Mouse (Mus musculus) neural tube, embryonic 10.5 days (tissue): Measurements from ENCODE around the gene Cdc42ep5.
A peak's percentile ranks its signal among the peaks of the same experiment; 100 is the strongest.
"Not testable (repeated sequence)": the region's sequence is repeated elsewhere in the genome, so short reads cannot be mapped to it uniquely, and the experiment has no call there.

Experiments
- DNase-seq: peaks from one replicate; pipeline ENCODE4 v3.0.0-alpha.2; 2017; ENCODE audit warnings: low spot score; ENCODE audit errors: extremely low spot score

Cdc42ep5 gene

DNA sequence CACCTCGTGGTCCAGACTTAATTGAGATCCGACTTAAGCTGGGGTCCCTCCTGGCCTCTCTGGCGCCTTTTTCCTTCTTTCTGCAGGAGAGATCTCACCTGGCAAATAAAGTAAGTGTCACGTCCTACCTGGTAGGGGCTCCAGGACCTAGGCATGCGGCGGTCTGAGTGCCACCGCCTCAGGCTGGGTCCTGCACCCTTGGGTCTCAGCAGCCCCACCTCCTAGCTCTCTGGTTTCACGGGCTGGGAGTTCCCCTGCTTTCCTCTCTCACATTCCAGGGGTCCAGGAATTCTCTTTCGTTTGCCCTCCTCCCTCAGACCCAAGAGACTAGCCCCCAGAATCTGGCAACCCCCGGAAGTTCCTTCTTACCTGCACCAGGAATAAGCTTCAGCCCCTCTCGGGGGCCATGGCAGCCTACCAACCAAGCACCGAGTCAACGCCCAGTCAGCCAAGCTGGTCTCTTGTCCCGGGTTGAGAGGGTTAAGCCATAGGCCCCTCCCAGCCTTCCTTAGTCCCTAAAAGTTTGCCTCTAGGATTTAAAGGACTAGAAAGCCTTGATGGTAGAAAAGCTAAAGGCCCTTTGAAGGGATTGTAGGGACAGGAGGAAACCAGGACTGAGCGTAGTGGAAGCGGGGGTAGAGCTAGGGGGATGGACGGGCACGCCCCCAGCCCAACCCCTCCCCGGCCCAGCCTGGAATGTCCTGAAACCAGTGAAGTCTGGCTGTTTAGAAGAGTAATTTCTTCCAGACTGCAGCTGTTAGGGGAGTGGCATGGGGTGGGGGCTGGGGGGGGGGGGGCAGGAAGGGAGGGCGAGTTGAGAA, at the start of gene Cdc42ep5:
Gene Cdc42ep5, minus strand, starts transcription at position 771 of the 821 bp plus-strand sequence.
- DNase-seq, result peak; percentile 63

DNA sequence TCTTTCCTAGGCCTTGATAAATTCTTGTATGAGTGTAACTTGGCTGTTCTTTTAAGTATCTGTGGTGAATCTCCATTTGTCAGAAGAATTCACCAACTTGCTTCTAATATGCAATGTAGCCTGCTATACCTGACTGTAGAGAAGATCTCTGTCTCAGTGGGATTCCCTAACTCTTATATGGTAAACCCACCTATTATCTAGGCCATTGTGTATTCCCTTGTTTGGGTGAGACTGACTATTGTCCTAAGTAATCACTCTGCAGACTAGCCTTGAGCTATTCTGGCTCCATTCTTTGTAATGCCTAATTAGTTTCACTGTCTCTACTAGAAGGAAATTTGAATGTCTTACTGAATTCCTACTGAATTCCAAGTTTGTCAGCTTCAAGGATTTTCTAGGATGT, 48.8 kb upstream of the Cdc42ep5 start:
- not testable (repeated sequence) for DNase-seq

DNA sequence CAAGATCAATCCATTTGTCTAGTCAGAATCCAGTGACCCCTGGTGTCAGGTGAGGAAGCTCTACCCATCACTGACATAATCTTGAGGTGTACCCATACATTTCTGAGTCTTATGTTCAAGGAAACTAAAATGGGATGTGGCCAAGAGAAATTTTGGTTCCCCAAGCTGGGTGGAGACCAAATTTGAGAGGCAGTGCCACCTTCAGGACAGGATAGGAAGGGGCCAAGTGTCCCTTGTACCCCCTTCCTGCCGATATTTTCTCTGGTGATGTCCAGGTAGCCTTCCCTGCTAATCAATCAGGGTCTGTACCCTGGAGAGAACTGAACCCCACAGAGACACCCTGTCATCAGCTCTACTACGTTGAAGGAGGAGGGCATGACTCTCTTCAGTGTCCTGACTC, 44.0 kb upstream of the Cdc42ep5 start:
- DNase-seq, result no peak

DNA sequence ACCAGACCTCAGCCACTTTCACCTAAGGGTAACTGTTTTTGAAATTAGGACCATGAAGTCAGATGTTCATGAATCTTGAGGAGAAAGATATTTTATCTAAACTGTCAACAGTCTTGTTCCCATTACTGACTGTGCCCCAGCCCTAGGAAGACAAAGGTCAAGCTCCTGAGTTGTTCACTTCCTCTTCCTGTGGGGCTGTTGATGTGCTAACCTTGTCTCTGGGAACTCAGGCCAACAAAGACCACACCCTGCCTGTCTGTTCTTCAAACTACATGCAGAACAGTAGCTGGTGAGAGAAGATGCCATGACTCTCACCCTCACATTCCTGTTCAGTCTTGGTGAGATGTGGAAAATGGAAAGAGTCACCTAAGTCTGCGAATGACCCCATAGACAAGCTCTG, 42.5 kb upstream of the Cdc42ep5 start:
- DNase-seq, result no peak

DNA sequence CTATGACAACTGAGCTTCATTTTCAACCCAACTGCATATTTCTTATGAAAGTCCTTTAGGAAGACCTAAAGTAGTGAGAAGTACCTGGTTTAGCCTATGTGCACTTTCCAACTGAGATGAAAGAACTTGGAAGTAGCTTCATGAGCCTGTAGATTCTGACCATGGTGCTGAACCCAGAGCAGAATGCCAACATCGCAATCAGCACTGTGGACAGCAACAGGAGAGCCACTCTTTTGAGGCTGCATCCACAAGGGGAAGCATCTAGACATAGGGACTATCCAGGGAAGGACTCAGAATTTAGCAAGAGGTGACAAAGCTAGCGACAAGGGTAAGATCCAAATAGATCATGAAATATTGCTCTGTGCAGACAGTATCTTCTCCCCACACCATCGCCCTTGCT, 13.8 kb upstream of the Cdc42ep5 start:
- peak; percentile 25 for DNase-seq

DNA sequence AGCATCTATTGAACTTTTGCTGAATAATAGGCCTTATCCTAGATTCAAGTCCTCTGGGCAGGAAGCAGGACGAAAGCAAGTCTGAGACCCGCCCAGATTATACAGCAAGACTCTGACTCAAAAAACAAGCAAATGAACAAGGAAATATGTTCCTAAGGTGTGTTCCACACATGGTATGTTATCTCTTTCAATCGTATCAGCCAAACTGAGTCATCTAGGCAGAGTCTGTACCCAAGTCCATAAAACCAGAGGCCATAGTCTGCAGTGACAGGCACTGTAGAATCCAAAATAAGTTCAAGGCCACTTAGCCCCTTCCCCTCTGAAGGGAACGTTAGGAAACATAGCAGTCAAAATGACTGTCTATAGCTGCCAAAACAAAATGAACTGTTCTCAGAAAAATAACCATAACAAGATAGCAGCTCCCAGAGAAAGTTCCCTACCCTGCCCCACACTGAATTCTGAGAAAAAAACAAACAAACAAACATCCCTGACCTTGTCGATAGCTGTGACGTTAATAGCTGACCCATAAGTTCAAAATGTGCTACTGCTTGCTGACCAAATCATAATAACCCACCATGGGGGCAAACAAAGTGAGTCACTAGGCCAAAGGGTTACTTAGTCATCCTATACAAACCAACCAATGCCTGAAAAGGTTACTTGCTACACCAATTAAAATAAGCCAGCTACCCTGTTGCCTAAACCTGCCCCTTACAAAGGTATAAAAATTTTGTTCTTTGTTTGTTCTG, 5.7 kb upstream of the Cdc42ep5 start:
- no peak for DNase-seq

DNA sequence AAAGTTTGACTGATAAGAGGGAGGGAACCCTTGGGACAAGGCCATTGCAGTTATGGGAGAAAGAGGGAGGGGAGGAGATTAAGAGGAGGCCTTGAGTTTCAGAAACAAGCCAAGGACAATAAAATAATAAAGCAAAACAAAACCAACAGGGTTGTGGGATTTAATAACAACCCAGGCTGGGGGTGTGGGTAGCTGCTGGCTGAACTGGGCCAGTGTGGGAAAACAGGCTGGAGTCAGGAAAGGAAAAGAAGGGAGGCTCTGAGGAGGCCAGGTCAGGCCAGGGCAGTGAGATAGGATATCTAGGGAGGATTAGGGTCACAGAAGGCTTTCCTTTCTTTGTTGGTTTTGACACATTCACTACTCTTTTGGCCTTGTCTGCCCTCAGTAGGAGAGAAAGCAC, 2.4 kb upstream of the Cdc42ep5 start:
- no peak for DNase-seq

DNA sequence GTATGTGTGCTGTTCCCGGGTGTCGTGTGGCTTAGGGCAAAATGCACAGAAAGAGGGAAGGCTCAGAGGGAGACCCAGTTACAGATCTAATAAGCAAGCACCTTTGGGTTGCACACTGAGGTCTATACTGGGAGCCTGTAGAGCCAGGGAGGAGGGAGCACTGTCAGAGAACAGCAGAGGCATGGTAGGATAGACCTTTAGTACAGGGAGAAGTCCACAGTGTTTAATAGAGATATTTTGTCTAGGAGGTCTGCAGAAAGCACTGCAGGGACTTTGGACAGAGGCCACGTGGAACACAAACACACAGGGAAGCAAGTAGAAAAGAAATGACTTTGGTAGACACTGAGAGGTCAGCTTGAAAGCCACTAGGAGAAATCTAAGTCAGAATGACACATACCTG, 626 bp upstream of the Cdc42ep5 start:
- no peak for DNase-seq

DNA sequence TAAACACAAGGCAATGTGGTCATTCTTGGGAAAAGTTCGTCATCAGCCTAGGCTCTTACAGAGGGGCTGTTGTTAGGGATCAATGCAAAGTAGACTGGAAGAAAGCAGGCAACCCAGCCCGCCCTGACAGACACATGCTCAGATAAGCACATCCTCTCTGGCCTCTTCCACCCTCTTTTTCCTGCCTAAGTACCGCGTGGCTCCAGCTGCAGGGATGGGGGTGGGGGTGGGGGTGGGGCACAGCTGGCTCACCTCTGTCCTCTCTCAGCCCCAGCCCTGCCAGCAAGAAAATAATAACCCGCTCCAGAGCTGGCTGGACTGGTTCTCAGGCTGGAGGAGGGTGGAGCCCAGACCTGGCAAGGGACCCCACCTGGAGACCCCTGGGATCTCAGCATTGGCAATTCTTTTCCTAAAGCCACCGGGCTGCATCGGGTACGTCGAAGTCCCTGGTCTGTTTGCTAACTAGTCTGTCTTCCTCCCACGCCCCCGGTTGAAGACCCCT, 1.0 kb downstream of the Cdc42ep5 start:
- DNase-seq, result peak; percentile 42

DNA sequence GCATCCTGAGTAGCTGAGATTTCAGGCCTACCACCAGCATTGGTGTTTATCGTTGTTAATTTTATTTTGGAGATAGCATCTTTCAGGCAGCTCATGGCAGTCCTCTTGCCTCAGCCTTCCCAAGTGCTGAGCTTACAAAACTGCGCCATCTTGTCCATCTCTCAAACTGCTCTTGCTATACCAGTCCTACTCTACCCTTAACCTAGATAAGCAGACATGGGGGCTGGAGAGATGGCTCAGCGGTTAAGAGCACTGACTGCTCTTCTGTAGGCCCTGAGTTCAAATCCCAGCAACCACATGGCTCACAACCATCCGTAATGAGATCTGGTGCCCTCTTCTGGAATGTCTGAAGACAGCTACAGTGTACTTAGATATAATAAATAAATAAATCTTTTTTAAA, 3.1 kb downstream of the Cdc42ep5 start:
- not testable (repeated sequence) for DNase-seq

DNA sequence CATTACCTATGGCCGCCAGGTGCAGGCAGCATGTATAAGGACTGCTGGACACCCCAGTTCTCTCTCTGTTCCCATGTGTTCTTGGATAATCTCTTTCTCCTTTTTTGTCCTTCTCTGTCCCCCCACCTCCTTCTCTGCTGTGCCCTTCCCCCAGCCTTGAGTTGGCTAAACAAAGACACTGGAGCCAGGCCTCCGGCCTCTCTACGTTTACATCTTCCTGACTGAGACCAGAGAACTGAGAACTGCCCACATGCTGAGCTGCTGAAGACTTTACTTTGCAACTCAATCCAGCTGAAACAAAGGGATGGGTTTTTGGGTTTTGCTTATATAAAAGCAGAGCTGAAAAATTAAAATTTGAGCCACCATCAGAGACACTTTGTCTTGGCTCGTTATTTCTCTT, 9.7 kb downstream of the Cdc42ep5 start:
- no peak for DNase-seq

DNA sequence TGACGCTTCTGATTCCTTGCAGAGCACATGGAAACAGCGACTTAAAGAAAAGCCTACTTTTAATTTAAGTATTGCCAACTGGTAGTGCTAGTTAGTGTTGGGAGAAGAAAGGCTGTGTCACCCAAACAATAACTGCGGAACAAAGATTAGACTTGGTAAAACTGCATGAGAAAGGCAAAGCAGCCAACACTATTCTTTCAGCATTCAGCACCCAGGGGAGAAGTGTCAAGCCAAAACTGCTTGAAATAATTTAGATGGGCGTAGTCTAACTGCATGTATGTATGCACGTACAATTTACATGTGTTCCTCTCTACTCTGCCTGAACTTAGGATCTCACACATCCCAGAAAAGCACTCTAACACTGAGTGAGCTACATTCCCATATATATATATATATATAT, 10.3 kb downstream of the Cdc42ep5 start:
- no peak for DNase-seq

DNA sequence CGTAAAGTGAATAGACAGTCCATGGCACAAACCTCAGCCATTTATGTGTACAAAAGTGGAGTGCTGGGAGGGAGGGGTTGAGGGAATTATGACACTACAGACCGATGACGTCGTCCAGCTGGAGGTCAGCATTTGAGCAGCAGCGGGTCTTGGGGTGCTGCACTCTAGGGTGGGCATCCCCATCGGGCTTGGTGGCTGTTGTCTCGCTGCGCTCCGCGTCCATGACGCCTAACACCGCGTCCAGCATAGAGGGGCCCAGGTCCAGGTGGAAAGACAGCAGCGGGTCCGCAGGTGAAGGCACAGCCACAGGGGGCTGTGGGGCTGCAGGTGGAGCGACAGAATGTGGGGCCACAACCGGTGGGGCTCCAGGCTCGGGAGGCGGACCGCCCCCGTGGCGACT, 13.4 kb downstream of the Cdc42ep5 start:
- no peak for DNase-seq

DNA sequence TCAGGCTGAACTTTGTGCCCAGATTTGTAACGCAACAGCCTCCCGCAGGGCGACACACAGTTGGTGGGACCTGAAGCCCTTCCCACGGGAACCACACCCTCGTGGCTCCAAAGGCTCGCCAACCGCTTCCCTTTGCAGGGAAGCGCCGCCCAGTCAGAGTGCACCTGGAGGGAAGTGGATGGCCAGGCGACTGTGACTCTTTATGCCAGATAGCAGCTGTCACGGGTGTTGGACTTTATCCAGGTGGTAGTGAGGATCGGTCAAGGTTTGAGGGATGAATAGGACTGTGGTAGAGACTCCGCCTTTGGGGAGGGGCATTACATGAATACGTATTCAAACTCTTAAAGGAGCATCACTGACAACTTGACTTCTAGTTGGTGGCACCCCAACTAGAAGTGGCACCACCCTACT, 13.8 kb downstream of the Cdc42ep5 start:
- no peak for DNase-seq

DNA sequence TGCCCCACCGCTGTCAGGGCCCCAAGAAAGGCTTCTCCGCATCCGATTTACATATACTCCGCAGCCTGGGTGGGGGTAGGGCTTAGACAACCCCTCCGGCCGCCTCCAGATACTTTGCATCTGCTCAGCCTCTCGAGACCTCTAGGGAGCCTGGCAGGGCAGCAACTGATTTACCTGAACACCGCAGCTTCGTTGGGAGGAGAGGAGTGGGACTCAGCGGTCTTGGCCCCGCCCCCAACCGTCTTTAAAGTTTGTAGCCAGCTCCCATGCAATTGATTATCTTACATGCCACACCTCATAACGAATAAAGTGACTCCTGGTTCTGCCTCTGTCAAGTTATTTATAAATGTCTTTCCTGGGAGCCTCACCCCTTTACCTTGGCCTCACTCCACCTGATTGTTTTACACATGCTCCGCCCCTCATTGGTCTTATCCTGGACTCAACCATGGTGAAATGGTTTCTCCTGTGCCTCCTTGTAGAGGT, 14.6 kb downstream of the Cdc42ep5 start, which contains the start of gene Leng9:
Gene Leng9, minus strand, starts transcription at position 316 of the 483 bp plus-strand sequence.
- no peak for DNase-seq

DNA sequence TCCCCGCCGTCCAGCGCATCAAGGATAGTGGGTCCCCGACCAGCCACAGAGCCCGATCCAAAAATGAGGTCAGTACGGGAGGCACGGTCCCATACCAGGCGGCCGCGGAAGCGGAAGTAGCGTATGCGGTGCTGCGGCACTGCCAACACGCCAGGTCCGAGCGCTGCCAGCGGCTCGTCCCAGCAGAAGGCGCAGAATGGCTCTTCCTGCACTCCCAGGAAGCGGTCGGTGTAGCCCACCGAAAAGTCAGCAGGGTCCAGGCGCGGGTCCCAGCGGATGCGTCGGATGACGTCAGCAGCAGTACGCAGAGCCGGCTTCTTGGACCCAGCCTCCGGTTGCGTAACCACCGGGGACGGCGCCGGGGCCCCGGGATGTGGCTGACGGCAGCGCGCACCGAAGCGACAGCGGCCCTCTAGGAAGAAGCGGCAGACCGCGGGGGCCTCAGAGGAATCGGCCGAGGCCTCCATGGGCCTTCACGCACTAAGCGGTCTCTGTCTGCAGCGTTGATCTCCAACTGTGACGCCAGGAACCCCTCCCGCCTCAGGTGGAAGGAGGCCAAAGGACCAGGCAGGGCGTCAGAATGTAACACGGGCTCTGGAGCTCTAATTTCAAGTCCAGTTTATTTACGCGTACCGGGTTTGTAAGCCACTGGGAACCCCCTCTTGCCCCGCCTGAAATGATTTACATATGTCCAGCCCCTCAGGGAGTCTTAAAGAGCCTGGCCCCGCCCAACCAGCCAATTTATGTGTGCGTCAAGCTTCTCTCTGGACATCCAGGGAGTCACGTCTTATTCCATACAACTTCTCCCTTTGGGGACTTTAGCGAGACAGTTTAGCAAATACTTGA, 15.2 kb downstream of the Cdc42ep5 start:
- peak; percentile 71 for DNase-seq

DNA sequence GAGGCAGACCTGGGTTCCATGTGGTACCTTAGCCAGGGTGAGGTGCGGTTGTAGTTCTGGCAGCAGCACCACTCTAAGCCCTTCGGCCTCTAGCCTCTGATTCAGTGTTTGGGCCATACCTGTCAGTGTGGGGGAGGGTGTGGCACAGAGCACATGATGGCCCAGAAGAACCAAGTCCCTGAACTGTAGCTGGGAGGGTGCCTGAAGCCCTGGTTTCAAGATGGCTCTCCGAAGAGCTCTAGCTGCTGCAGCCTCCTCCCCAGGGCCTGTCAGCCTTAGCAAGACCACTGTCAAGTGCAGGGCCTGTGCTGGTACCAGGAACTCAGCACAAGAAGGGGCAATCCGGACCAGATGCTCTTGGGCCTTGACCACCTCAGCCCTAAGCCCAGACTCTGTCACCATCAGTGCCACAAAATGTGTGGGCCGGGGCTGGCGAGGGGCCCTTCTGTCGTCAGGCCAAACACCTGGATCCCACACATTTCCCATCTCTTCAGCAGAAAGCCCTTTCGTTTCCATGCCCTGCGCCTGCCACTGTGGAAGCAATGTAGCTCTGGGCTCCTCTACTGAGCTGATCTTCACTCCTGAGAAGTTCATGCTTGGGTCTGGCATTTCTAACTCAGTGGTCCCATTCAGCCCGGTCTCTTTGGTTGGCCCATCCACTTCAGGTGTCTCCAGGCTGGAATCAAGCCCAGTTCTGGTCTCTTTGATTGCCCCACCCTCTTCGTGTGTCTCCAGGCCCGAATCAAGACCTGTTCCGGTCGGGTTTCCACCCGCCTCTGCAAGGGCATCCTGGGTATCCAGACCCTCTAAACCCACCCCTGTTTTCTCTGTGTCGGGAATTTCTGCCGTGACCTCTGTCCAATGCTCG, 16.1 kb downstream of the Cdc42ep5 start:
- peak; percentile 28 for DNase-seq

DNA sequence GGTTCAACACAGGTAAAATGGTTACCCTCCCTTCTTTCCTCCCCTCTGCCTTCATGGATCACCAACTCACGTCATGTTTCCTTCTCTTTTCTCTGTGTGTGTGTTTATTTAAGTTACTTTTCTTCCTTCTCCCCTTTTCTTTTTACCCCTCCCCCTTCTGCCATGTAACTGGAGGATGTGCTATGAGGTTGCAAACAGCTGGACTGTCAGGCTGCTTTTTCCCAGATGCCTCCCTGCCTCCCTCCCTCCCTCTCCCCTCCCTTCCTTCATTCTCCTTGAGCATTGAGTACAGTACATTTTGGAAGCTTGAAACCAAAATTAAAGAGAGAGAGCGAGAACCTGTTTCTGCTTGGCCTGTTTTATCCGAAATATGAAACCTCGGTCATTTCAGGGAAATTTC, 16.8 kb downstream of the Cdc42ep5 start:
- no peak for DNase-seq

DNA sequence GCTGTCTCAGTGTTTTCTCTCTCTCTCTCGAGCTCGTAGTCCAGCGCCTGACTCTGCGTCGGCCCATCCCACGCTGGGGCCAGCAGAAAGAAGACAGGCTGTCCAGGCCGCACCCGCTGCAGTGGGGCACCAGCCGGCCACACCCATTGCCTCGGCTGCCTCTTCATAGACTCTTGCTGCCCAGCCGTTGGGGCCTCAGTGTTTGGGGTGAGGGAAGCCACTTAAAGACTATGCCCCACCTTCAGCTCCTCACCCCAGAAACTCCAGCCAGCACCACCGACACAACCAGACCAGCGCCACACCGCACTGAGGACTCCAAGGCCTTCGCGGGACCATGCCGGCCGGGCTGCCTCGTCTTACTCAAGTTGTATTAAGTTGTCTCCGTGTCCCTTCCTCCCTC, 17.3 kb downstream of the Cdc42ep5 start:
- no peak for DNase-seq
